Mouse (Mus musculus): ENCODE measurements at regions not wholly inside any gene's neighbourhood (a gene's known extent, or its start where the extent isn't known, plus 50 kb on each side); places are given as distances from the start of the nearest gene placed in this dataset.

- DNase-seq = no peak
Observed at GRCm38 (mm10) chr4:34371281-34372032, 179.3 kb upstream of the Akirin2 start.

- DNase-seq = no peak
Observed at GRCm38 (mm10) chr4:34386338-34386967, 164.3 kb upstream of the Akirin2 start.

GRCm38 (mm10) chr4:34391499-34391898 lies 159.2 kb upstream of the Akirin2 start:
- no peak for DNase-seq

DNA sequence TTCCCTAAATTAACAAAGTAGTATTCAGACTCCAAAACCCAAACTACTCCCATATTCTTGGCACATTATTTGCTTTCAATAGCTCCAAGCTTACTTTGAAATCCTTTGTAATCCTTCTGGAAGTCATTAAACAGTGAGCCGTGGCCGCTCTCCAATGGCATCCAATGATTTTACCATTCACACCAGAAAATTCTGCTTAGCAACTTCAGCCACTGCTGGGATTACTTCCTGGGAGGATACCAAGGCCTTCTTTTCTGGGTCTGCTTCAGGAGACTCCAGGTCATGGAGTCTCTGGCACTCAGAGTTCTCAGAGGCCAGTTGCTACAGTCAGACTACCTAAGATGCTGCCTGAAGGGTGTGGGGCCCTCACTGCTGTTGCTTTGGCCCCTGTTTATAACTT lies 147.7 kb upstream of the Akirin2 start:
- no peak for DNase-seq

DNA sequence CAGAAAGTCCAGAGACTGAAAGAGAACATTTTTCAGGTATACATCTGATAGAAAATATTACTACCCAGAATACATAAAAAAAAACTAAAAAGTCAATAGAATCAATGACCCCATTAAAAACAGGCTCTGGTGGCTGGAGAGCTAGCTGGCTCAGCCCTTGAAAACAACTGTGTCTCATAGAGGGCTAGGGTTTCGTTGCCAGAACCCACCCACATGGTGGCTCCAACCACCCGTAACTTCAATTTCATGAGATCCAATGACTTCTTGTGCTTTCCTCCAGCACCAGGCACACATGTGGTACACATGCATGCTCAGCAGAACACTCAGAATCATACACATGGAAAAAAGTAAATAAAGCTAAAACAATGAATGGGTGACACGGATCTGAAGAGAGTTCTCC lies 143.6 kb upstream of the Akirin2 start:
- DNase-seq = no peak

GRCm38 (mm10) chr4:34420970-34421369 lies 129.8 kb upstream of the Akirin2 start:
- DNase-seq = no peak

- no peak for DNase-seq
Observed at GRCm38 (mm10) chr4:34424131-34424646, 126.5 kb upstream of the Akirin2 start.

DNA sequence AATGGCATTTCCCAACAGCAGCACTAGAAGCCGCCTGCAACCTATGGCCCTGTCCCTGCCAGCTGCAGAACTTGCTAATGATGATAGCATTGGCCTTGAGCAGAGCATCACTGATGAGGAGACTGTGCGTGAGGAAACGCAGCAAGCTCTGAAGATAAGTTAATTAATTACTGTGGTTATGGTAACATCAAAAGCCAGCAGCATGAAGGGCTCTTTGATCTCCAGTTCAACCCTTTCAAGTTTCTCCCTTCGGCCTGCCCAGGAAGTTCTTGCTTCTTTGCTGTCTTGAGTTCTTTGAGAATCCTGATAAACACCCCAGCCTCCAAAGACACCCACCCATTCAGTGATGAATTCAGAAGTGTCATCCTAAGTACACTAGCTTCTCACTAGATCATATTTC lies 121.7 kb upstream of the Akirin2 start:
- DNase-seq = no peak

DNA sequence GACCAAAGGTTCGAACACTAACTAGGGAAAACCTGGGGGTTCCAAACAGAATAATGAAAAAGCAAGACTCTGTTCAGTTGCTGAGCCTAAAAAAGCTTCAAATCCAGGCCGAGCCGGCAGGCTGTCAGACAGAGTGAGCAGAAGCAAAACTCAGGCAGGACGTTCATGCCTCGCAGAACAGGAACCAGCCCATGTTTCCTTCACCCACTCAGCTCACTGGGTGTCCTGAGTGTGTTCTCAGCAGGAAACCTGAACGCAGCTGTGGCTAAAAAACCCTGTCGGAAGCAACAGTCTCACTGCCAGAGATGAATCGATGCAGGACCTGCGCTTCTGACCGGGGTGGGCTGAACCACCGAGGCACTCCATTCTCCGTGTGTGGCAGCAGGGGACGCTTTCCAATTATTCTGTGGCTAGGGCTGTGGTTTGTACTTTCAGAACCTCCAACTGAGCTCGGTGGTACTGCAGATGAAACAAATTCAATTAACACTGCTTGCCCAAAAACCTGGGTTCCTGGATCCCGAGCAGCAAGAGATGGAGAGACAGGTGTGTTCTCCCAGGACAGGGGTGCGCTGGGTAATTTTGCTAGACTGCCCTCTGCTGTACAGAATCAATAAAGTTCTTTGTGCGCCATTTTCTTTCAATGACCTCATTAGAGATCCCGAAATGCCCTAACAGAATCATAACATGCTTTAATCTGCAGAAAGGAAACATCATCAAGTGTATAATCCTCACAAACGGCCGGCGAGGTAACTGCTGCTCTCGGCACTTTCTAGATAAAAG lies 121.1 kb upstream of the Akirin2 start:
- peak; percentile 5 to 6 for DNase-seq

DNA sequence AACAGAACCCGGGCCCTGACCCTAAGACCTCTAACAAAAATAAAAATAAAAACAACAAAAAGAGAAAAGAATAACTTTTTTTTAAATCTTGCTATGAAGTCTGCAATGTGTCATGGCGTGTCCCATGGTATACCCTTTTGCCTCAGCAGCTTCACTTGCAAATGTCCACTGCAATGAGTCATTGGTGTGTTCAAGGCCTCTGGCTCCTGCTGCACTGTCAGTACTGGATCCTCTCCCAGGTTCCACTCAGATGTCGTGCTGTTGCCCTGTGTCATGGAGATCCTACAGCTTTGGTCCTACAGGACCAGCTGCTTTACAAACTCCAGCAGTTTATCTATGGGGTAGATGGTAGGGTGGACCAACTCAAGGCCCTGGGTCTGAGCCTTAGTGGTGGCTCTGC lies 113.4 kb upstream of the Akirin2 start:
- DNase-seq = no peak

GRCm38 (mm10) chr4:34449582-34449981 lies 101.2 kb upstream of the Akirin2 start:
- DNase-seq = no peak

DNA sequence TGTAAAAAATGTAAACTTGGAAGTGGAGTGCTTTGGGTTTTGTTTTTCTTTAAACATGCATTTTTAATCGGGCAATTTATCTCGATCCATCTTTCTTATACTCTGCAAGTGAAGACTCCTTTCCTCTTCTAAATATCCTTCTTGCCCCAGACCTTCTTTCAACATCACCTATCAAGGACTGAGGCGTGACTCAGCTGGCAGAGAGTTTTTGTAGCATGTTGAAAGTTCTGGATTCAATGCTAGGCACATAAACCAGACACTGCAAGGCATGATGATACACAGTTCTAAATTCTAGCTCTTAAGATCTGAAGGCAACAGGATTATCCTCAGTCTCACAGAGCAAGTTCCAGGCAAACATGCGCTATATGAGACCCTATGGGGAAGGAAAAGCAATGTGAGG lies 88.1 kb upstream of the Akirin2 start:
- DNase-seq = no peak

DNA sequence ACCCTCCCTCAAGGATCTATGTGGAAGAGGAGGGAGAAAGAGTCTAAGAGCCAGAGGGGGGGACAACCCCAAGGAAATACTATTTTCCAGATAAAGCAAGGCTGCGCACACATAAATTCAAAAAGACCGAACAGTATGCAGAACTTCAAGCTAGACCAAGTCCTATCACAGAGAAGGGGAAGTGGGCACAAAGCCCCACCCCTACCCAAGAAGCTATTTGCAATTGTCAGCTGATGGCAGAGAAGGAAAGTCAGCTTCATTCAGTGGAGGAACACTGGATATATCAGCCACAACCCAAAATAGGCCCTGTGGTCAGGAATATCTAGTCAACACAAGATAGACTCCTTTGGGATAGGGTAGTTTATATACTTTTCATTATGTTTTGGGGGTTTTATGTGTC lies 84.9 kb upstream of the Akirin2 start:
- DNase-seq = peak; percentile 6 to 14

DNA sequence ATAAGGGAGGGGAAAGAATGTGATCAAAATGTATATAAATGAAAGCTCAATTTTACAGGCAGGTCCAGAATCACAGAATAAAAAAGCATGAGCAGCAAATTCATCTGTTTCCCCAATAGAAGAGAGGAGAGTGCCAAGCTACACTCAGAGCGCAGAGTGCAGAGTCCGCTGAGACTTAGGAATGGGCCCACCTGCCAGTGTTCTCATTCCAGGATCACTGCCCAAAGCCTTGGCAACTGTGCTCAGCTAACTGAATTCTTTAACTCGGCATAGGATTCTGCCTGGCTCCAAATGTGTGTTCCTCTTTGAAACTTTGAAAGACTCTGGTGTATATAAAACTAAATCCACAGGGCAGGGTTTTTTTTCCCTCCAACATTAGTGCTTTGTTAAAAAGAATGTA lies 84.4 kb upstream of the Akirin2 start:
- no peak for DNase-seq

DNA sequence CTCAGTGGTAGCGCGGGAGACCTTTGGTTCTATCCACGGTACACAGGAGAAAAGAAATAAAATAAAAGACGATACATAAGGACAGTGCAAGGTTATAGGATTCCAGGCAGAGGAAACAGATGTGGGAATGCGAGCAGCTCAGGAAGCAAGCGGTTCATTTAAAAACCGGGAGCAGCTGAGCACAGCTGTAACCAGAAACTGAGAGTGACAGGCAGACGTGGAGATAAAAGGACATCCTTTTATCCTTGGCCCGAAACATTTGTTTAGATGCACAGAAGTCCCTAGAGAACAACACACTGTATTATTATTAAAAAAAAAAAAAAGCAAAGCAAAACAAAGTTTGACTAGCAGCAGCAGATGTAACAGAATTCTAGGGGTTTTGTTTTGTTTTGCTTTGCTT lies 82.6 kb upstream of the Akirin2 start:
- DNase-seq = no peak

GRCm38 (mm10) chr4:34475792-34476448 lies 74.8 kb upstream of the Akirin2 start:
- DNase-seq = no peak

DNA sequence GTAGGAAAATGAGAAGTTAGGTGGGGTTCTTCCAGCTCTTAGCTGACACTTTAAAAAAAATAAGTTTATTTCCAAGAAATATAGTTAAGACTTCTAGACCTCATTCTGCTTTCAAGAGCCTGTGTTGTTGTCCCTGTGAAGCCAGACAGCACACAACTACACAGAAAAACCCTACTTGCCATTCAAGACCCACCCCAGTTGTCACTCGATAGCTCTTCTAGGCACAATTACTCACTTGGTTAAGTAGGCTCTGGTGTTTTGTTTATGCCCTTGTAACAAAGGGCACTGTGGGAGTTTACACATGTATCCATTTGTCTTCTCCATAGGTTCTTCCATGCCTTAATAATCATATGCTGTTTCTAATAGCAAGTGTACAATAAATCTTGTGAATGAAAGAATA lies 66.5 kb upstream of the Akirin2 start:
- no peak for DNase-seq

DNA sequence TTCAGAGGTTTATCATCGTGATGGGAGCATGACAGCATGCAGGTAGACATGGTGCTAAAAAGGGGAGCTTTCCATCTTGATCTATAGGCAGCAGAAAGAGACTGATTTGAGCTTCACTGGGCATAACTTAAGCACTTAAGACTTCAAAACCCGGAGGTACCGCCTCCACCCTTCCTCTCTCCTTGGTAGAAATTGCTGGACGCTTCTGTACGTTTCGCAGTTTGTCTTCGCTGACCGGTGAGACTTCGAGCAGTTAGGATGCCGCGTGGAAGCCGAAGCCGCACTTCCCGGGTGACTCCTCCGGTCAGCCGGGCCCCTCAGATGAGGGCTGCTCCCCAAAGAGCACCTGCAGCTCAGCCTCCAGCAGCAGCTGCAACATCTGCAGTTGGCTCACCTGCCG lies 65.2 kb upstream of the Akirin2 start:
- DNase-seq = no peak

DNA sequence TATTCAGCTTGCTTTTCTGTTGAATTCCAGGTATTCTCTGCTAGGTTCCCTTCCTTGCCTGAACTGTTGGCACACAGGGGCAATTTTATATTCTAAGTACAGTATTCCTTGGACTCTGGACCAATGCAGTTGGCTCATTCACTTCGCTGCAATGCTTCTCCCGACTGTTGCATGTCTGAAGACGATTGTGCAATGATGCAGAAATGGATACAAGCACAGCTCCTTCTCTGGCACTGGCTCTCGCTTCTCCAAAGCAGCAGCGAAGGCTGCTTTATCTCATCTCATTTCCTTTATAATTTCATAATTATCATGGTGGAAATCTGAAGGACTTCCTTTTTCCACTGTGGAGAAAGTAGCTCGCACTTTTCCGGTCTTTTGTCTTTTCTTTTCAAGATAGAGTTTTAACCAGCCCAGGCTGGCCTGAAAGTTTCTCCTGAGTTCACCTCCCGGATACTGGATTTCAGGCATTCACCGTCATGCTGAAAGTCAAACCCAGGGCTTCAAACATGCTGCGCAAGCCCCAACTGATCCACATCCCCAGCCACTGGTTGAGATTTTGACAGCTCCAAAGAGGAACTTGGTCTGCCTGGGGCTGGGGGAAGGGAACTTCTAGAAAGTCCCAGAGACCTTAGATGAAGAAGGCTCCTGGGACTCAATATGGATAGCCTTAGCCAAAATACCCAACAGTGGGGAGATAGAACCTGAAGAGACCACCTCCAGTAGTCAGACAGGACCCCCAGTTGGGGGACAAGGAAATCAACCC lies 55.6 kb upstream of the Akirin2 start:
- DNase-seq = peak; percentile 24 to 36

GRCm38 (mm10) chr4:34498325-34498724 lies 52.4 kb upstream of the Akirin2 start:
- DNase-seq = no peak

- DNase-seq = peak; percentile 26 to 44
Observed at GRCm38 (mm10) chr4:34498781-34499180, 52.0 kb upstream of the Akirin2 start.

DNA sequence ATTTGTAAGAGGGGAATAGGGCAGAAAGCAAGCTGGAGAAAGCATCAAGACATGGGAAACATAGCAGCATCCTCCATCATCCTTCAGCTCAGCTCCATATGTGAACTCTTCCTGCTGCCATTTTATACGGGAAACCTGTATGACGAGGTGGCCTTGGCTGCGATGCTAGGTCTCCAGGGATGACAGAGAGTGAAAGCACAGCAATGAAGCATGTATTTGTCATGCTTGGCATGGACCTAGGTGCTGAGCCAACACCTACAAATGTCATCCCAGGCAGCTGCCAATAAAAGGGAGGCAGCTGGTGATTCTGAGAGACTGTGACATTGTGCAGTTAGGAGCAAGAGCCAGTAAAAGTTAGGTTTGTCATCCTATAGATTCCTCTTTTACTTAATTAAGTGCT lies 51.0 kb upstream of the Akirin2 start:
- DNase-seq = no peak
